Mouse (Mus musculus): Measurements from ENCODE around the gene Dpp7. TPM values are rescaled to one million over a fixed set of nuclear protein-coding genes. Genes with fewer than 3 reads are reported as not detected.

Dpp7 gene
- total RNA-seq (2023) = 17.2 TPM

GRCm38 (mm10) chr2:25356208-25357079, at the start of gene Dpp7:
Dpp7 (minus strand) TSS chr2:25356359.

DNA sequence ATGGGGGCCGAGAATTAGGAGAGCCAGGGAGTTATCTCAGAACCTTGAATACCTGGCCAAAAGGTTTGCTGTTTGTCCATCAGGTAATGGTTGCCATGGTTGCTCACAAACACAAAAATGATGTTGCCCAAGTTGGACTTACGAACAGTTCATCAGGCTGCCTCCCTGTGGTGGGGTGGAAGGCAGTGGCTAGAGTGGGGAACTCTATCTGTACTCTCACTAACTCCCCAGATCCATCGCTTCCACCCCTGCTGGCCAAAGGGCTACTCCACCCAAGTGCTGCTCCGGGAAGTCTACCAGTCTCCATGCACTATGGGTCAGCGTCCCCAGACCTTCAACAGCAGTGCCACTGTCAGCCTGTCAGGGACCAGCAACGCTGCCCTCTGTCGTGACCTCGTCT, 42.9 kb upstream of the Dpp7 start, which contains the start of gene Npdc1:
Npdc1 (plus strand) TSS at position 301 of the 400 bp plus-strand sequence.

GRCm38 (mm10) chr2:25395721-25396596, 39.8 kb upstream of the Dpp7 start, which contains the start of gene Entpd2:
Entpd2 (plus strand) TSS chr2:25395874.

GRCm38 (mm10) chr2:25371764-25372643, 15.8 kb upstream of the Dpp7 start, which contains the start of gene Sapcd2:
Sapcd2 (plus strand) TSS chr2:25372321.

GRCm38 (mm10) chr2:25365091-25365761, 9.1 kb upstream of the Dpp7 start, which contains the start of gene Uap1l1:
Uap1l1 (minus strand) TSS chr2:25365682.

DNA sequence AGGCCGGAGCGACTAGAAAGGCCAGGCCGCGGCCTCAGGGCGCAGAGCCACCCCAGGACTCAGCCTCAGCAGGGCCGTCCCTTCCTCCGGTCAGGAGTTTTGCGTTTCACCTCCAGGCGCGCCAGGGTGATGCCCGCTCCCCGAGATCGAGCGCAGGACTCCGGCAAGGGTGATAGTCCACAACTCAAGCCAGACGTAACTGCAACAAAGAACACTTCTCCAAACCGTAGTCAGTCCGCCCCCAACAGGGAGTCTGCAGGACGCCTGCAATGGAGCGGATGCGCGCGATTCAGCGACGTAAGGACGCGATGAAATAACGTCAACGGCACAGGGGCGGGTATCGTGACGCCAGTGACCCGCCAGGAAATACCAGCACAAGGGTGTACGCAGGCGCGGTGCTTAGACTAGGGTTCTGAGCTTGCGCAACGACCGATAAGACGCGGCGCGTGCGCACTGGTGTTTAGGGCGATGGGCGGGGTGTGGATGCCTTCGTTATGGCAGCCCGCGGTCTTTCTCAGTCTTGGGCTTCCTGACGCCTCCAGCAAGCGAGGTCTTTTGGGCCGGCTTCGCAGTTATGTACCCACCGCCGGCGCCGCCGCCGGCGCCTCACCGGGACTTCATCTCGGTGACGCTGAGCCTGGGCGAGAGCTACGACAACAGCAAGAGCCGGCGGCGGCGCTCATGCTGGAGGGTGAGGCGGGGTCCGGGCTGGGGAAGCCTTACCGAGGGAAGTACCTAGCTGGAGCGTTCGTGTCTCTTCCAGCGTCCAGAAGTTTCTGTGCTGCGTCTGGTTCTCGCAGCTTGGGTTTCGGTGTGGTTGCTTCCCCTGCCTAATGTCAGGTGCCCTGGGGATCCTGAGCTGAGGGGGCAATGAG, 23.6 kb downstream of the Dpp7 start, which contains the start of gene Man1b1:
Man1b1 (plus strand) TSS at position 53 of the 875 bp plus-strand sequence.

DNA sequence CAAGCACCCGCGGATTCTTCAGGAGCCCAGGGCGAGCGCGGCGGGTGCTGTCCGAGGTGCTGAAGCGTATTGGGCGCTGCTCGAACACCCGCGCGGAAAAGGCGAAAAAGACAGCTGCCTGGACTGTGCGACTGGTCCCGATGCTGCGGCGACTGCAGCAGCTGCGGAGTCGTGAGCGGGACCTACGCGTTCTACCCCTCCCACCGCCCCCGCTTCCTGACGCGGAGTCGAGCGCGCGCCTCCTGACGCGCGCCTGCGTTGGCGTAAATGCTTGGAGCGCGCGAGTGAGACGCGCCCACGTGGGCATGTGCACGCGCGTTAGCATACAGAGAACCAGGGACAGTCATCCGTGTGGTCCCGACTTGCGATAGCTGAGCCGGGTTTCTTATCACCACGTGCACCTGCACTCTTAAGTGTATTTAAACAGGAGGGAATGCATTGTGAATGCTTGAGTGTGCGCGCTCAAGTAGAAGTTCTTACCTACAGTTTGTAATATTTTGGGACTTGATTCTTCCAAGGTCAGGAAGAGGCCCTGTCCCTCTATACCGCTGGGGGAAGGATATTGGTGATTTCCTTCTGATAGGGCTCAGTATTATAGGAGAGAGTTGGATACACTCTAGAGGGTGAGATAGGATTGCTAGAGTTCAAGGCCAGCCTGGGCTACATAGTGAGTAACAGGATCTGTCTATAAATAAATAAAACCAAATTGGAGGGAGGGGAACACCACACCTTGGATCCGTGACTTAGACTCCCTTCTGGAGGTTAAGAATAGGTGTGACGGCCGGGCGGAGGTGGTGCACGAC, 37.0 kb downstream of the Dpp7 start, which contains the start of gene Grin1:
Grin1 (minus strand) TSS at position 217 of the 803 bp plus-strand sequence.

Other genes with a start within 250 kb of the Dpp7 start
- 5.2 TPM for gene Nrarp, start 175.6 kb downstream of the Dpp7 start, total RNA-seq (2023)
- 23.0 TPM for gene Tor4a, start 159.5 kb downstream of the Dpp7 start, total RNA-seq (2023)
- gene Nelfb, start 144.9 kb downstream of the Dpp7 start, total RNA-seq (2023) = 63.7 TPM
- gene Stpg3, start 141.7 kb downstream of the Dpp7 start, total RNA-seq (2023) = not detected
- not detected for gene Fam166a, start 137.6 kb downstream of the Dpp7 start, total RNA-seq (2023)
- gene Tubb4b, start 131.7 kb downstream of the Dpp7 start, total RNA-seq (2023) = 113 TPM
- gene Slc34a3, start 122.0 kb downstream of the Dpp7 start, total RNA-seq (2023) = not detected
- gene Rnf224, start 119.6 kb downstream of the Dpp7 start, total RNA-seq (2023) = not detected
- not detected for gene Rnf208, start 114.1 kb downstream of the Dpp7 start, total RNA-seq (2023)
- gene Cysrt1, start 113.9 kb downstream of the Dpp7 start, total RNA-seq (2023) = not detected
- 5.9 TPM for gene AL732309.1, start 109.5 kb downstream of the Dpp7 start, total RNA-seq (2023)
- 24.4 TPM for gene Tmem203, start 100.9 kb downstream of the Dpp7 start, total RNA-seq (2023)
- gene Tprn, start 93.7 kb downstream of the Dpp7 start, total RNA-seq (2023) = 29.6 TPM
- 35.2 TPM for gene Ssna1, start 83.9 kb downstream of the Dpp7 start, total RNA-seq (2023)
- gene Anapc2, start 83.9 kb downstream of the Dpp7 start, total RNA-seq (2023) = 99.3 TPM
- not detected for gene Tmem210, start 68.2 kb downstream of the Dpp7 start, total RNA-seq (2023)
- not detected for gene Lrrc26, start 66.4 kb downstream of the Dpp7 start, total RNA-seq (2023)
- gene Grin1, start 37.2 kb downstream of the Dpp7 start, total RNA-seq (2023) = not detected
- gene Man1b1, start 24.0 kb downstream of the Dpp7 start, total RNA-seq (2023) = 50.6 TPM
- gene Uap1l1, start 9.3 kb upstream of the Dpp7 start, total RNA-seq (2023) = 10.3 TPM
- 0.74 TPM for gene Sapcd2, start 16.0 kb upstream of the Dpp7 start, total RNA-seq (2023)
- 1.4 TPM for gene Entpd2, start 39.5 kb upstream of the Dpp7 start, total RNA-seq (2023)
- 0.98 TPM for gene Npdc1, start 43.0 kb upstream of the Dpp7 start, total RNA-seq (2023)
- 0.59 TPM for gene Fut7, start 66.9 kb upstream of the Dpp7 start, total RNA-seq (2023)
- 69.0 TPM for gene Abca2, start 72.3 kb upstream of the Dpp7 start, total RNA-seq (2023)
- not detected for gene Clic3, start 100.5 kb upstream of the Dpp7 start, total RNA-seq (2023)
- 92.6 TPM for gene Paxx, start 104.7 kb upstream of the Dpp7 start, total RNA-seq (2023)
- not detected for gene Ptgds, start 113.7 kb upstream of the Dpp7 start, total RNA-seq (2023)
- not detected for gene Lcn12, start 137.6 kb upstream of the Dpp7 start, total RNA-seq (2023)
- gene Fbxw5, start 144.4 kb upstream of the Dpp7 start, total RNA-seq (2023) = 47.7 TPM
- gene C8g, start 145.4 kb upstream of the Dpp7 start, total RNA-seq (2023) = not detected
- 49.0 TPM for gene Traf2, start 190.6 kb upstream of the Dpp7 start, total RNA-seq (2023)
- 117 TPM for gene Edf1, start 201.5 kb upstream of the Dpp7 start, total RNA-seq (2023)
- gene Mamdc4, start 218.5 kb upstream of the Dpp7 start, total RNA-seq (2023) = 3.6 TPM
- gene Phpt1, start 218.9 kb upstream of the Dpp7 start, total RNA-seq (2023) = 29.9 TPM
- 0.33 TPM for gene Ajm1, start 225.4 kb upstream of the Dpp7 start, total RNA-seq (2023)

Data from CD4-positive naive resting alpha-beta T cell, adult 57 days (primary cell).